Mouse (Mus musculus) heart, adult 8-10 months (tissue): ENCODE measurements at regions not wholly inside any gene's neighbourhood (a gene's known extent, or its start where the extent isn't known, plus 50 kb on each side); places are given as distances from the start of the nearest gene placed in this dataset.
"Not testable (repeated sequence)": the region's sequence is repeated elsewhere in the genome, so short reads cannot be mapped to it uniquely, and the experiment has no call there.

Source experiments
- DNase-seq: peaks from one replicate; pipeline ENCODE4 v3.0.0; 2022; ENCODE audit warnings: low spot score

DNA sequence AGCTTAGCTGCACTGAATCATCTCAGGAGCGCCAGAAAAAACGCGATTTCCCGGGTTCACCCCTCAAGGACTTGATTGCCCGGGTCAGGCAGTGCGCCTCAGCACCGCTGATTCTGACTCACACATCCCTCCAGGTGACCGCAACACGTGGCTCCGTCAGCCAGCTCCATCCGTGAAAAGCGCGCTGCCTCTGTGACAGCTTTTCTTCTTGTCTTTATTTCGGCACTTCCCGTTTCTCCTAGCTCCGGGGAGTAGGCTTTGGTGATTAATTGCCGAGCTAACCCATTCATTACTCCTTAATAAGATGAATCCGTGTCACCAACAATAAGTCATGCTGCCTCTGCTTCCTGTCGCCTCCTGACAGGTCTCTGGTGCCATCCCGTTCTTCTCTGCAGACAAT is 108.6 kb downstream of the Katnal1 start:
- no peak for DNase-seq

DNA sequence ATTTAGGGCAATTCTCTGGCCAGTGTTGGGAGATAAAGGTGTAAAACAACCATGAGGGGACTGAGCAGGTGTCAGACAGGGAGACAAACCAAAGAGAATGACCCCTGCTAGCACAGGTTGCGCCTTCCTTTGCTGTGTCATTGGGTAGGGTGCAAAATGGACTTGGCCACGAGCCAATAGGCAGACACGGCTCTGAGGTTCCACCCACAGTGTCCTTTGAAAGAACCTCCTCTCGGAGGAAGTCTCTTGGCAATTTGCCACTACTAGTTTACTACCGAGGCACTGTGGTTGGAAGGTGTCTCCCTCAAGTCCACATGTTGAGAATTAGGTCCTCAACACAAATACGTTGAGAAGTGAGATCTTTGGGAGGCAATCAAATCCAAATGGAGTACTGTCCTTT is 109.7 kb downstream of the Katnal1 start:
- no peak for DNase-seq

DNA sequence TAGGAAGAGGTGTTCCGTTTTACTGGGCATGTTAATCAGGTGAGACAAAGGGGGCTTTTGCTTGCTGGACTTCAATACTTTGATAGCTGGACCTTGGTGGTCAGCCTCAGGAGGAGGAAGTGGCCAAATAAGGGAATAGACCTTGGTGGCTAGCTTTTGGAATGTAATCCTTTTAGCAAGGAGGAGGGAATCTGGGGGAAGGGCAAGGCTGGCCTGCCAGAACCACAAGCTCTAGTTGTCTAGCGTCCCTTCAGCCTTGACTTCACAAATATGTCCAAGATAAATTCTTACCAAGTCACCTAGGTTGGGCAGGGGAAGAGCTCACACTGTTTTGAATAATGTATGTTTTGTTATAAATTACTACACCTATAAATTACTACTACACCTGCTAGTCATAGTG is 110.4 kb downstream of the Katnal1 start:
- no peak for DNase-seq

DNA sequence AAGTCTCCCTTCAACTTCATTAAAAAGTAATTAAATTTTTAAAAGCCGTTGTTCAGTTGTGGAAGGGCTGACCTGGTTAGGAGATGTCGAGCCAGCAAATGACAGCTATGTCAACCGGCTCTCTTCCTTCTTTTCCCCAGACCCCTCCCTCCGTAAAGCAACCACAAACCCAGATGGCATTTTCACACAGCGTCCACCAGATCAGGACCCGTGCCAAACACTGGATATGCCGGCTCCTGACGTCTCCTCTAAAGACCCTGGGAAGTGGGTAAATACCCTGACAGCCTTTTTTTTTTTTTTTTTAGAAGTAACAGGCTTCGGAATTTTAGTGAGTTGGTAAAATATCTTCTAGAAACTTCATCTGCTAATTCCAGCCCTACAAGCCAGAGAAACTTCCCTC is 116.3 kb downstream of the Katnal1 start:
- DNase-seq, result no peak

DNA sequence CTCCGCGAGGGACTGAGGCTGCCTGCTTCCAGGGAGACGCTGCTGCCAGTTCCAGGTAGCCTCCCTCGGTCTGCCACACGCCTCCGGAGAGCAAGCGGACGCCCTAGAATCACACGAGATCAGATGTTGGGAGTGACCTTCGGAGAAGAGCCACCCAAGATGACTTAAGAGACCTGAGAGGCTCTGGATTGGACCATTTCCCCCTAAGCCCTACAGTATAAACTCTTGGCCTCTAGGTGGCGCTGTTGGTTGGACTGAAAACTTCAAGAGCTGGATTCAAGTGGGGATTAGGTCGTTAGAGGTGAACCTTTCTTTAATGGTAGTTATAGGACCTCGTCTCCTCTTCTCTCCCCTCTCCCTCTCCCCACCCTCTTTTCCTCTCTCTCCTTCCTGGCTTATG is 117.1 kb downstream of the Katnal1 start:
- DNase-seq, result peak; percentile 48

DNA sequence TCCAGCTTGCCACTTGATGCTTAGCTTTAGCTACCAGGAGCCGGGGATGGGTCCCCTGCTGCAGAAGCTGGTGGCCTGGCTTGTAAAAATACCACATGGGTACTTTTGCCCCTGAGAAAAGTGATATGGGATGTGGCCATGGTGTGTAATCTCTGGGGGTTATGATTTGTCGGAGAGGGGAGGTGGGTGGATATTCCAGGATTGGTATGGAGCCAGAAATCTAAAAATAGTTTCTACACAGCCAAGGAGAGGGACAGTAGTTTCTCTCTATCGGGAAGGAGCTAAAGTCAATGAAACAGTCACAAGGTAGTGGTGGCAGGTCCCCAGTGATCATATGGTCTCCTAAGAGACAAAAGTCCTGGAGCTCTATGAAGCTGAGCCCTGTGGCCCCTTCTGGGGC is 119.6 kb downstream of the Katnal1 start:
- DNase-seq, result no peak

DNA sequence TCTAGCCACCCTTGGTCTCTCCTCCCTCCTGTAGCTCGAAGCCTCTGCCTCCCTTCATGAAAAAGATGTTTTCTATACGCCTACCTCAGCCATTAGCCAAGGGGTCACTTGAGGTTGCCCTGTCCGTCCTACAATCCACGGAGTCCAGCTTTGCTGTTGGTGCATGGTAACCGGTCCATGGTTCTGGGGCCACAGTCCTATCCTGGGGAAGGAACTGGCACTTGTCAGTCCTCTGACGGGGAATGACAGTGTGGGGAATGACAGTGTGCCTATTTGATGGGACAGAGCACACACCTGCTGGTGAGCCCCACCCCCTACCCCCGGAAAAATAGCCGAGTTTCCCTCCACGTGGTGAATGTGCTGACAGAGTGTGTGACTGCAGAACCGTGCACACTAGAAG is 120.1 kb downstream of the Katnal1 start:
- DNase-seq, result no peak

DNA sequence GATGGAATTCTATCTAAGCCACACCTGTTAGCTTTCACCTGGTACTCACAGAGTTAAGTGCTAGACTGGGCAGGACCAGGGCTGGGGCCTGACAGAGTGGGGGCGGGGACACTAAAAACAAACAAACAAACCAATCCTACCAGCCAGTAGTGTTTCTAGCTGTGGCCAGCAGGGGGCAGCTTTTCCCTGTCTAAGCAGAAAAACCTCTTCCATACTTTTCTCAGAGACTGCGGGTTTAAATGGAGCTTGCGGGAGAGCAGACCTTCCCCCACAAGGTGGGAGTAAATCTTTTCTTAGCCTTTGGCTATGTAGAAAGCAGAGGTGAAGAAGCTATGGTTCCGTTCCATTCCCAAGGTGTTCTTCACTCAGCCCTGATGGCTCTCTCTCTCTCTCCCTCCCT is 120.7 kb downstream of the Katnal1 start:
- peak; percentile 14 for DNase-seq

DNA sequence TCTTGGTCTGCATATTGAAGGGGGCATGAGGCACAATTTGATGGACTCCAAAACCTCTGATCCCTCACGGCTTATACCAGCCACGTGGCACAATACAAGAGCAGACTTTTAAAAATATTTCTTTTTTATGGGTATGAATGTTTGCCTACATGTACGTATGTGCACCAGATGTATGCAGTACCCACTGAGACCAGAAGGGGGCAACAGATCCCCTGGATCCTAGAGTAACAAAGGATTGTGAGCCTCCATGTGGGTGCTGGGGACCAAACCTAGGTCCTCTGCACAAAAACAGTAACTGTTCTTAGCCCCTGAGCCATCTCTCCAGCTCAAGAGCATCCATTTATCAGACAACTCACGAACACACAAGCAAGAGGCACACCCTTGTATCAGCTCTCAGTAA is 121.5 kb downstream of the Katnal1 start:
- DNase-seq, result no peak

DNA sequence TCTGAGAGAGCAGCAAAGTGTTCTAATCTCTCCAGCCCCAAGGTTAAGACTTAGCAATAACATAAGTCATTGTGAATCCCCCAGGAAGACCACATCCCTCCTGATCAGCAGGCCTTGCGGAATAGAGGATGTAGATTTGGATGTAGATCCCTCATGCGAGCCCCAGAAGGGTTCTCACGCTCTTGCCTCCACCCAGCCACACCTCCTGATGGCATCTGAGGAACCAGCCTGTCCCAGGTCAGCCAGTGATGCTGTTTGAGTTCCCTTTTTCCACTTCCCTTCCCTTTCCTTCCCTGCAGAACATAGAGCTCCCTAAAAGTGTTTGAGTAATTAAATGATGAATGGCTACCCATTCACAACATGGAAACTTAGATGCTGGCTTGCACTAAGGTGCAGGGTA is 124.1 kb downstream of the Katnal1 start:
- DNase-seq, result no peak

DNA sequence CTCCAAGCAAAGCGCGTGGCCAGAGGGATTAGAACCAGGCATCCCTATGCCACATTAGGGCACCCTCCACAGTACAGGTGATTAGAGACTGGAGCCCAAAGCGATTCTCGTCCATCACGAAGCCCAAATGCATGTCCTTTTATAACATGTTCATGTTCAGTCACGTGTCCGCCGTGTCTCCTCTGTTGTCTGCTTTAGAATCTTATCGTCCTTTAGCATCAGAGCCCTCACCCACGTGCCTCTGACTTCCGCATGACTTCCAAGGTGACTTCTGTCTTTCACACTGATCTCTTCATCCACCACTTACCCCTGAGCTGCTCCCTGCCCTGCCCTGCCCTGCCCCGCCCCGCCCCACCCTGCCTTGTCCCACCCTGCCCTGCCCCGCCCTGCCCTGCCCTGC is 125.3 kb downstream of the Katnal1 start:
- DNase-seq, result no peak

DNA sequence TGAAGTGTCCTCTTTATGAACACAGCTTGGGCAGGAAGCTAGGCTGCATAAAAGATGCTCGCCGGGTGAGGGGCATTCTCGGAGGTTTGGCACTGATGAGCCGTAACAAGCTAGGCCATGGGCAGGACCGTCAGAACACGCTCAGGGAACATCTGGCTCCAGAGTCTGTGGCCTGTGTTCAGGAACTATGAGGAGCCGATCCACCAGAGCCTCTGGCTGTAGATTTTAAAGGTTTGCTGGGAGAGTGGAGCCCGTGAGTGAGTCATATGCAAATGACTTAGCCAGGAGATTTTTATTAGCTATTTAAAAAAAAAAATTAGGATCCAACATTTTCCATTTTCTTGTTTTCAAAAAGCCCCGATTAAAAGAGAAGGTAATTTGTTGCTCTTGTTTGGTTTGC is 126.4 kb downstream of the Katnal1 start:
- DNase-seq, result no peak

DNA sequence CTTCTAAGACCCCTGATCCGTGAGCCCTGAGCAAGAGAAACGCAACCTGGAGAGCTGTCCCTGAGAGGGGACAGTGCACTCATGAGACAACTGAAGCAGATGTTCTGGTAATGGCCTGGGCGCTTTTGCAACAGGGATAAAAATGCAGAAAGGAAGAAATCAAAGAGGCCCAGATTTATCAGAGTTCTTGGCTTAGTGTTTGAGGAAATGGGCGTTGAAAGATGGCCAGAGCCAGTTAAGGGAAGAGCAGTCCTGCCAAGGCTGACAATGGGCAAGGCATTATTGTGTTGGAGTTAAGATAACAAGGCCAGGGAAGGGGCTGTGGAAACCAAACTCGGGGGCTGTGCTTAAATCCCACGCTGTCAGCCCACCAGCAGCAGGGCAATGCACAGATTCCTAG is 130.6 kb downstream of the Katnal1 start:
- DNase-seq, result no peak

DNA sequence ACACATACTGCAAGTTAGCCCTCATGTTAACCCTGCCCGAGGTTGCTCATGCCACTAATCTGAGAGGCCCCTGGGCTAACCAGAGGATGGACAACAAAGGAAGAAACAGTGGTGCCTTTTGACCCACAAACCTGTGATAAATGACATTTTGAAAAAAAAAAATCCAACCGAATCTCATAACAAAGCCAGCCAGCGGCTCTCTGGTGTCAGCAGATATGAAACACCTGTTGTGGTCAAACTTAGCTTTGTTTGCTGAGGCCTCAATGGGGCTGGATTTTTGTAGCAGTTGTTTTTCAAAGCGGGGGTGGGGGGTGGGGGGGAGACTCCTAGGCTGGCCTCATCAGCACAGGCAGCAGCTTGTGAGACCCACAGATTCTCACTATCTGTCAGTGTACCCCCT is 133.0 kb downstream of the Katnal1 start:
- no peak for DNase-seq

DNA sequence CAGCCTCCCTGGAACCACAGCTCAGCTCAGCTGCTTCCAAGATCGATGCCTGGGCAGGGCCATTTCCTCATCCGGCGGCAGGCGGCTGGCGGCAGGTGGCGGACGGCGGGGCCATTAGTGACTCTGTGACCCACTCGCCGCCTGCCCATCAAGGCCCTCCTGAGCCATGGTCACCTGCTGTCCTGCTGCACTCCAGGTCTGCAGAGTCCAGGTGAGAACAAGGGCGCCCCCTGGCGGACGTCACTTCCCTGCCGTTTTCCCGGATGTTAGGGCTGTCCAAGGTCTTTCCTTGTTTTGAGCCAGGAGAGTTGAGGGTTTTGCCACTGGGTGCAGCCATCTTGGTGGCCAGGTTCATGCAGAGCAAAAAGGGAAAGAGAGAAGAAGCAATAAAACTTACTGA is 134.7 kb downstream of the Katnal1 start:
- DNase-seq, result peak; percentile 48

DNA sequence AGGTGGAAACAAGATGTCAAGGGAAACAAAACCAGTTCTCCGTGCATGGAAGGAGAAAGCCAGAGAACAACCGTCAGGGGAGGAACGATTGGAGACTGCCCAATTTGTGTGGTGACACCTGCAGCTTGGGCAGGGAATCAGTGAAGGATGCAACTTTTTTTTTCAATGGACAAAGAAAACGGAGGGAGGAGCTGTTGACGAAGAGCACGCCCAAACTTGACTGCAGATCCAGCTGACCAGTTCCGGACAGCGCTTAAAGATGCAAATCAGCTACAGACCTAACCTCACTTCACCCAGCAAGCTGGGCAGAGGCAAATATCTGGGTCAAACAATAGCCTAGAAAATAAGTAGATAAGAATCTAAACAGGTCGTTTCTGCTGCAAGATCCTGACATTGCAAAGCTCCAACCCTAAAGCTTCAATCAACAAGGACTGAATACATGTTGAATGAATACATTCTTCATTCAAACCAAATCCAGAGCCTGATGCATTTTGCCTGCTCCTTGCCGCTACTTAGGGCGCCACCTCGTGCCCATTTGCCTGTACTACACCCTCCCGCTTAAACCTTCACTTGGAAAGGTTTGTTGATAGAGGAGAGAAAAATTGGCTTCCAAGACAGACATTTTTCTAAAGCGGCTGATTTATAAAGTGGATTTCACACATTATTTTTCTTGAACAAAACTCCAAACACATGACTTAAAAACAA is 136.2 kb downstream of the Katnal1 start:
- DNase-seq, result peak; percentile 78

DNA sequence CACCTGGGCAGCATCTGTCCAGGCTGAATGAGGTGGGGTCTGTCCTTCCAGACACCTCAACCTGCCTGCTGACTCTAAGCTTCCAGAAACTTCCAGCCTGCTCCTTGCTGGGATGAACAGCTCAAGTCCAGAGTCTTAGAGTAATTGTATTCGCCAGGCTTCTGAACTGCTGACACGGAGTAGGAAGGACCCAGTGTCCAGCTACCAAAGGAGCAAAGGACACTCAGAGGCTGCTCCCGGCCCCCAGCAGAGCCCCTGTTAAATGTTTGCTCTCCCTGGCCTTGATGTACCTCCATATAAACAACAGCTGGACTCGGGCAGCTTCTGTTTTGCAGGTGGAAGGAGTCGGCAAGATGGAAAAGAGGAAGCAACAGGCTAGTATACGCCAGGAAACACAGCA is 137.5 kb downstream of the Katnal1 start:
- no peak for DNase-seq

DNA sequence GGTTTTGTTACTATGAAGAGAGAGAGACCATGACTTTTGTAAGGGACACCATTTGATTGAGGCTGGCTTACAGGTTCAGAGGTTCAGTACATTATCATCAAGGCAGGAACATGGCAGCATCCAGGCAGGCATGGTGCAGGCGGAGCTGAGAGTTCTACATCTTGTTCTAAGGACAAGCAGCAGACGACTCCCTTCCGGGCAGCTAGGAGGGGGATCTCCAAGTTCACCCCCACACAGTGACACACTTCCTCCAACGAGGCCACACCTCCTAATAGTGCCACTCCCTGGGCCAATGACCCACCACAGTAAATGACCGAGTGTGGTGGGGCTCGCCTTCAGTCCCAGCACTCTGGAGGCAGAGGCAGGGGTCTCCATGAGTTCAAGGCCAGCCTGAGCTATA is 138.8 kb downstream of the Katnal1 start:
- not testable (repeated sequence) for DNase-seq

DNA sequence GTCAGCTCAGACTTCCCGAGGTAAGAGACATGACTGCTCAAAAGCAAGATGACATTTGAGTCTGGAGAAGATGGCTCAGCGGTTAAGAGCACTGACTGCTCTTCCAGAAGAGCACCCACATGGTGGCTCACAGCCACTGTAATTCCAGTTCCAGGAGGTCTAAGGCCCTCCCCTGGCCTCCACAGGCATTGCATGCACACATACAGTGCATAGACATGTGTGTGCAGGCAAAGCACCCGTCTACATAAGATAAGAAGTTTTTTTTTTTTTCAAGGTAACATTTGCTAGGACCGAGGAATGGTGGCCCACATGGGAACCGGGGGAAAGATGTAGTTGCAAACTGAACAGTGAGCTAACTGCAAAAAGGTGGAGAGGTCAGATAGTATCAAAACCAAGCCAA is 139.3 kb downstream of the Katnal1 start:
- DNase-seq, result no peak

DNA sequence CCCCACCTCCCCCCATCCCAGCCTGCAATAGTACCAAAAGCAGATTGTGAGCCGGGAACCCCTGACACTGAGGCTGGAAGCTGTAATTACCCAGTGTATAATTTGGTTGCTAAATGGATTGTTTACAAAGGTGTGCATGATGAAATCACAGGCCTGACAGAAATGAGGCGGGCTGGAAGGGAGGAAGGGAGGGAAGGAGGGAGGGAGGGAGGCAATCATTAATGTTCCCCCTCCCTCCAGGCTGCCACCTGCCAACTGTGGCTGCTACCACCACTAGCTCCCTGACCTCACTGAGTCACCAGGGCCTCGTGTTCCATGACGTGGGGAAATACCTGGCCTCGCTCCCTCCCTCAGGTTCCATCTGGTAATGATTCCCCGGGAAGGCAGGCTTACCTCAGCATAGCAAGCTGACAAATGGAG is 140.0 kb downstream of the Katnal1 start:
- no peak for DNase-seq

DNA sequence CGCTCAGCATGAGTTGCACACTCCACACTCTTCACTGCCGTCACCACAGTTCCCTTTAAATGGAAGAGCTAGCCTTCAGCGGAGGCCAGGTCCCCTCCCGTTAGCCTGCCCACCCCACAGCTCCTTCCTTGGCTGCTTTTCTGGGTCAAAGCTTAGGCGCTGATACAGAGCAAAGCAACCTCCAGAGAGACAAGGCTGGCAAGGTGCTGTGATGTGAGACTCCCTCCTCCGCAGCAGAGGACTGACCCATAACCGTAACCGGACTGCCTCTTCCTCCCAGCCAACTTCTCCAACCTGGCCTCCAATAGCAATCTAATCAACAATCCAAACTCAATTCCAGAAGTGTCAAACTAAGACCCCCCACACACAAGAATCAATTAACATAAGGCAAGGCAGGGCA is 140.4 kb downstream of the Katnal1 start:
- no peak for DNase-seq

DNA sequence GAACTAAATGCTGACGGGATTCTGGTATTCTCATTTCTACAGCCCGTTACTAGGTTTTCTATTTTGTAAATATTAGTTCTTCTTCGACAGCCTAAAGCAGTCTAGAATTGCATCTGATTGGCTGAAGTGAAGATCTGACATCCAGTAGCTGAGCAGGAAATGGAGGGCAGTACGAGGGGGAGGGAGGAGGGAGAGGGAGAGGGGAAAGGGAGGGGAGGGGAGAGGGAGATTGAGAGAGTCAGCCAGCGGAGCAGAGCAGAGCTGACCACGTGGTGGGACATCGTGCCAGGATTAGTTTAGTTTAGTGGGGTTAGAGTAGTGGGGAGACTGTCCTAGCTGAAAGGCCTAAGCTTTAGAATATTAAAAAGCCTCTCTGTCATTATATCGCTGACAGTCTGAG is 141.8 kb downstream of the Katnal1 start:
- DNase-seq, result no peak

DNA sequence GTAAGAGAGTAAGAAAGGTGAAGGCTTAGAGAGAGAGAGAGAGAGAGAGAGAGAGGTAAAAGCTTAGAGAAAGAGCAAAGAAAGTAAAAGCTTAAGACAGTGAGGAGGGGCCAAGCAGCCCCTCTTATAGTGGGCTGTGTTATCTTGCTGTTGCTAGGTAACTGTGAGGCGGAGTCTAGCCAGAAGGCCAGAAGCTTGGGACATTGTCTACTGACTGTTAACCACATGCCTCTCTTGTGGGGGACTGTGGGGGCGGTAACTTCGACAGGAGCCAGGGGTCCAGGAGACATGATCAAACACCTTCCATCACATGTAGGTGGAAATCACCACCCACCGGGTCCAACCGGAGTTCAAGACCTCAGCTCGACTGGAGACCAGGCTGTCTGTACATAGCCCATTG is 148.0 kb downstream of the Katnal1 start:
- DNase-seq, result not testable (repeated sequence)
